Mouse (Mus musculus) bone marrow macrophage, adult 2 months (primary cell): ENCODE data around the gene Npr3. TPM values are rescaled to one million over a fixed set of nuclear protein-coding genes. Genes with fewer than 3 reads are reported as not detected.
A peak's percentile ranks its signal among the peaks of the same experiment; 100 is the strongest.

Experiments used
- H3K27ac ChIP-seq: 2 replicates; pipeline ENCODE4 v1.5.1; 2012; ENCODE audit warnings: low read depth, low read length; ENCODE audit not compliant: insufficient read depth
- H3K4me1 ChIP-seq: 2 replicates; pipeline ENCODE4 v1.6.1; 2012; ENCODE audit warnings: low read length; ENCODE audit not compliant: control insufficient read depth, insufficient read depth
- H3K4me3 ChIP-seq: 2 replicates; pipeline ENCODE4 v1.5.1; 2012; ENCODE audit warnings: mild to moderate bottlenecking, low read length, moderate library complexity; ENCODE audit not compliant: insufficient read depth
- CTCF ChIP-seq: IDR thresholded peaks from 2 replicates; pipeline ENCODE4 v1.5.1; 2012; ENCODE audit warnings: low read depth, mild to moderate bottlenecking, low read length, moderate library complexity
- POLR2A ChIP-seq: IDR thresholded peaks from 2 replicates; pipeline ENCODE4 v1.6.1; 2012; ENCODE audit warnings: mild to moderate bottlenecking, low read depth, low read length, borderline replicate concordance
- polyA plus RNA-seq: library from polyadenylated mRNA; stranded (reverse); fragments of >200 nt; gene quantifications from 2 replicates; pipeline ENCODE4 v1.2.4, GENCODE M21; 2012; ENCODE audit not compliant: missing spikeins, insufficient read depth, insufficient read length

The Npr3 gene
- 0.19 TPM in 1 of 2 replicates, not detected in the other for polyA plus RNA-seq

GRCm38 (mm10) chr15:11906571-11907531 is at the start of gene Npr3:
Gene Npr3, minus strand, starts transcription at chr15:11907287.
- Histone ChIP-seq H3K4me3 (peak within 1 kb of the TSS; percentile 58), H3K4me1 (no peaks in the 10 kb centered on the region), H3K27ac (no peak within 1 kb of the TSS)
- TF ChIP-seq CTCF, result no peak
- TF ChIP-seq POLR2A, result no peak

GRCm38 (mm10) chr15:11956129-11956528 is 49.0 kb upstream of the Npr3 start:
- H3K27ac ChIP-seq, result no peak overlapping the region
- TF ChIP-seq CTCF (no peak), POLR2A (no peak)

DNA sequence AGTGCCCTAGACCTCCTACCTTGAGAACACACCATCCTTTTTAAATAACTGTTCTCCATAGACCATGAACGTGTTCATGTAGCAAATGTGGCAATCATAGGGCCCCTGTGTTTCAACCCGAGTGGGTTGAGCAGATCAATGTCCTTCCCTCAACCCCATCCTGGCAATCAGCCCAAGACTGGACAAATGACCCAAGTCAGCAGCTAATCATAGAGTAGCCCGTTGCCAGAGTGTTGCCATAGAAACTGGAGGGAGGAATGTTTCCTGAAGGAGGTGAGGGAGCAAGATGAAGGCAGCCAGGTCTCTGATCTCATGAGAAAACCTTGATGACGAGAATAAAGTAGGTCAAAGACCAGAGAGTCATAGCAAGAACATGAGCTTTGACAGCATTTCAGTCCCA is 47.1 kb upstream of the Npr3 start:
- TF ChIP-seq CTCF (no peak), POLR2A (no peak)
- Histone ChIP-seq H3K4me1 (no peaks in the 10 kb centered on the region), H3K4me3 (no peak overlapping the region), H3K27ac (no peak overlapping the region)

More at GRCm38 (mm10) chr15:11956129-11956528, 49.0 kb upstream of the Npr3 start:
- H3K4me1 ChIP-seq, result no peaks in the 10 kb centered on the region
- no peak overlapping the region for H3K4me3 ChIP-seq

DNA sequence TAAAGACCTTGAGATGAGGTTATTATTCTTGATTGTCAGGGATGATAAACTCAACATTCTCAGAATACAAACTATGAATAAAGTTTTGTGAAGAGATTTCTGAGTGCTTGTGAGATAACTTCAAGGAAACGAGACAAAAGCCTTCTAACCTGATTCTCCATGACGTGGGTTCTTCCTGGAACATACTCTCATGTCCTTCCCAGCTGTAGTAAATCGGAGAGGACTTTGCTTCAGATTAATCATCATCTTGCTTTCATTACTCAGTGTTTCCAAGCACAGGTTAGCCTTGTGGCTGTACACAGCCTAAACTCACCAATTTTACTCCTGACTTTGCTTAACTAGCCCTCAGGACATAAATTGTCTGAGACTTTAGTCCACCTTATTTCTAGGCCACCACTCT is 45.1 kb upstream of the Npr3 start:
- Histone ChIP-seq H3K27ac (no peak overlapping the region), H3K4me1 (no peaks in the 10 kb centered on the region), H3K4me3 (no peak overlapping the region)
- no peak for TF ChIP-seq POLR2A
- no peak for TF ChIP-seq CTCF

GRCm38 (mm10) chr15:11951181-11951580 is 44.1 kb upstream of the Npr3 start:
- no peaks in the 10 kb centered on the region for H3K4me1 ChIP-seq
- H3K27ac ChIP-seq, result no peak overlapping the region
- no peak overlapping the region for H3K4me3 ChIP-seq
- TF ChIP-seq CTCF, result no peak
- TF ChIP-seq POLR2A, result no peak

DNA sequence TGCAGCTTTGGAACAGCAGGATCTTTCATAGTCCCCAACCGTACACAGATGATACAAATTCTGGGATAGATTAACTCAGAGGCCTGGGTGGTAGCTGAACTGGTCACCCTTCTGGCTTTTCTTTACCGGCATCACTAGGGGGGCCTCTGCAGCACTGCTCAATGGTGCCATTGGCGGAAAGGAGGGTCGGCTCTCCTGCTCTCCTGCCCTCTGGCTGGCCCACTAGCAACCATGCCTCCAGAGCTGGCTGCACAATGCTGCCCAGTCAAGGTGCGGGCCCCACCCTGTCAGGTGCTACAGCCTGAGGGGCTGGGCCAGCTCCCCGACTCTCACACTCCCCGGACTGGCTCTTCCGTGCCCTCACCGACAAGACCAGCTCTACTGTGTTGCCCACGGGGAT is 43.1 kb upstream of the Npr3 start:
- Histone ChIP-seq H3K4me3 (no peak overlapping the region), H3K27ac (no peak overlapping the region), H3K4me1 (no peaks in the 10 kb centered on the region)
- TF ChIP-seq CTCF (no peak), POLR2A (no peak)

- H3K4me3 ChIP-seq, result no peak overlapping the region
- no peak for TF ChIP-seq CTCF
- TF ChIP-seq POLR2A, result no peak
- H3K4me1 ChIP-seq, result no peaks in the 10 kb centered on the region
- no peak overlapping the region for H3K27ac ChIP-seq
These were observed 42.4 kb upstream of the Npr3 start for GRCm38 (mm10) chr15:11949490-11949889.

GRCm38 (mm10) chr15:11940855-11941254 is 33.8 kb upstream of the Npr3 start:
- Histone ChIP-seq H3K27ac (no peak overlapping the region), H3K4me3 (no peak overlapping the region), H3K4me1 (no peaks in the 10 kb centered on the region)
- TF ChIP-seq CTCF, result no peak
- no peak for TF ChIP-seq POLR2A

DNA sequence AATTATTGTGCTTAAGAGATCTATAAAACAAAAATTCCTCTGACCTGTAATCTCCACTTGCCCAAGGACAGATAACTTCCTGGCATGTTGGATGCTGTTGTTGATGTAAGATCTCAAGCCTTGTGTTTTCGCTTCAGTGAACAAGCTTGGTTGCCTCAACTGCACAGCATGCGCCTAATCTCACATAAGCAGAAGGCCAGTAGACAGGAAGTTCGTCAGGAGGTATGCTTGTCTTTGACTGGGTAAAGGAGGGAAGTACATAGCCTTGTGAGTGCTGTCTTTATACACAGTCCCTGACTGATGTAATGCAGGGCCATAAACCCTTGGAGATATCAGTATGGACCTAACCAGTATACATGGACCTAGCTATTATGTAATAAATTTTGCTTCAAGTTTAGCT is 20.7 kb upstream of the Npr3 start:
- Histone ChIP-seq H3K27ac (no peak overlapping the region), H3K4me3 (no peak overlapping the region), H3K4me1 (no peaks in the 10 kb centered on the region)
- no peak for TF ChIP-seq CTCF
- TF ChIP-seq POLR2A, result no peak

- no peak overlapping the region for H3K27ac ChIP-seq
These were observed 7.0 kb upstream of the Npr3 start for GRCm38 (mm10) chr15:11914101-11914500.

GRCm38 (mm10) chr15:11909875-11910274 is 2.8 kb upstream of the Npr3 start:
- TF ChIP-seq CTCF (no peak), POLR2A (no peak)
- H3K27ac ChIP-seq, result no peak overlapping the region
- H3K4me1 ChIP-seq, result no peaks in the 10 kb centered on the region
- H3K4me3 ChIP-seq, result no peak overlapping the region

More at GRCm38 (mm10) chr15:11914101-11914500, 7.0 kb upstream of the Npr3 start:
- no peaks in the 10 kb centered on the region for H3K4me1 ChIP-seq
- no peak for TF ChIP-seq POLR2A
- TF ChIP-seq CTCF, result no peak
- no peak overlapping the region for H3K4me3 ChIP-seq
